Mouse (Mus musculus) hindbrain, postnatal 0 days (tissue): ENCODE measurements around the gene Mrpl52. TPM values are rescaled to one million over a fixed set of nuclear protein-coding genes. Genes with fewer than 3 reads are reported as not detected.

ENCODE experiments used
- ATAC-seq: fragments of 200-750 bp; cut with Nextera tagmentation; 2 replicates; pipeline ENCODE4 v1.8.0; 2017; ENCODE audit warnings: mild to moderate bottlenecking, moderate TSS enrichment, moderate library complexity
- DNase-seq: peaks from one replicate; pipeline ENCODE4 v3.0.0-alpha.2; 2015; ENCODE audit warnings: low spot score
- H3K27ac ChIP-seq: fragments of 300-500 bp; sonication (generic); 2 replicates; pipeline ENCODE4 v1.5.1; 2014; ENCODE audit warnings: mild to moderate bottlenecking
- H3K27me3 ChIP-seq: fragments of 300-500 bp; sonication (generic); 2 replicates; pipeline ENCODE4 v1.6.1; 2014; ENCODE audit warnings: low read length, mixed read lengths; ENCODE audit not compliant: insufficient read depth
- H3K36me3 ChIP-seq: fragments of 300-500 bp; sonication (generic); 2 replicates; pipeline ENCODE4 v1.6.1; 2014; ENCODE audit warnings: low read length, mixed read lengths; ENCODE audit not compliant: insufficient read depth
- H3K4me1 ChIP-seq: fragments of 300-500 bp; sonication (generic); 2 replicates; pipeline ENCODE4 v1.6.1; 2014; ENCODE audit warnings: antibody characterized with exemption, low read length, mixed read lengths; ENCODE audit not compliant: insufficient read depth
- H3K4me2 ChIP-seq: fragments of 300-500 bp; sonication (generic); 2 replicates; pipeline ENCODE4 v1.6.1; 2014; ENCODE audit warnings: low read depth, mild to moderate bottlenecking, low read length, moderate library complexity, mixed read lengths
- H3K4me3 ChIP-seq: fragments of 300-500 bp; sonication (generic); 2 replicates; pipeline ENCODE4 v1.5.1; 2014; ENCODE audit warnings: low read length
- H3K9ac ChIP-seq: fragments of 300-500 bp; sonication (generic); replicated peaks from 2 replicates; pipeline ENCODE4 v1.6.1; 2014; ENCODE audit warnings: mild to moderate bottlenecking, low read length, moderate library complexity, mixed read lengths
- H3K9me3 ChIP-seq: fragments of 300-500 bp; sonication (generic); 2 replicates; pipeline ENCODE4 v1.6.1; 2016; ENCODE audit warnings: low read length, mixed read lengths
- CTCF ChIP-seq: IDR thresholded peaks from 2 replicates; pipeline ENCODE4 v1.5.1; 2016; ENCODE audit warnings: antibody characterized with exemption, control low read depth, low read depth
- WGBS: fragments of 180-500 bp; shearing (Covaris S2); extraction: QIAGEN DNeasy Blood & Tissue Kit; methylation state at CpG from one replicate; pipeline ENCODE4 v1.1.7; 2014; 5-methylcytosine and 5-hydroxymethylcytosine counted together
- polyA plus RNA-seq: library from polyadenylated mRNA; unstranded; fragments of >200 nt; fragmentation: Nextera tagmentation; extraction: Ambion mirVana; gene quantifications from 2 replicates; pipeline ENCODE4 v1.2.1, GENCODE M21; 2015
- total RNA-seq: library from RNA; depleted of rRNA; stranded (reverse); fragments of >200 nt; gene quantifications from 2 replicates; pipeline ENCODE4 v1.2.3, GENCODE M21; 2014

The Mrpl52 gene
- total and polyA plus RNA-seq, 2 experiments from 2014 or later: 113 to 266 TPM

DNA sequence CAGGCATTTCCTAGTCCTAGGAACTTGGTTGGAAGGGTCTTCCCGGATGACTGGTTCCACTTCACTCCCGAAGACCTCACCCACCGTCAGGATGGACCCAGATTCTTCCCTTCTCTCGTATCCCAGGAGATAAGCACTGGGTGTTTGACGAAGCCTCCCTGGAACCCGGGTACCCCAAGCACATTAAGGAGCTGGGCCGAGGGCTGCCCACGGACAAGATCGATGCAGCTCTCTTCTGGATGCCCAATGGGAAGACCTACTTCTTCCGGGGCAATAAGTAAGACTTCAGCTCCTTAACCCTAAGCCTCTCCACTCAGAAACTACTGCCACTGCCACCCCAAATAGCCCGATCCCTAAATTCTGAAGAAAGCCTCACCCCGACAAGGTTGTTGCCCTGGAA, 12.4 kb downstream of the Mrpl52 start:
- Histone ChIP-seq H3K36me3 (no peaks in the 10 kb centered on the region; the same call in 1 of the 2 replicates), H3K27ac (no peak overlapping the region), H3K9ac (no peak overlapping the region), H3K9me3 (no peaks in the 10 kb centered on the region), H3K4me2 (no peak overlapping the region), H3K4me3 (no peak overlapping the region), H3K4me1 (no peaks in the 10 kb centered on the region), H3K27me3 (no peaks in the 10 kb centered on the region)
- 79% methylated on average over 12 of the region's 12 CpGs for WGBS
- ATAC-seq: no peak
- DNase-seq: no peak
- no peak for TF ChIP-seq CTCF

DNA sequence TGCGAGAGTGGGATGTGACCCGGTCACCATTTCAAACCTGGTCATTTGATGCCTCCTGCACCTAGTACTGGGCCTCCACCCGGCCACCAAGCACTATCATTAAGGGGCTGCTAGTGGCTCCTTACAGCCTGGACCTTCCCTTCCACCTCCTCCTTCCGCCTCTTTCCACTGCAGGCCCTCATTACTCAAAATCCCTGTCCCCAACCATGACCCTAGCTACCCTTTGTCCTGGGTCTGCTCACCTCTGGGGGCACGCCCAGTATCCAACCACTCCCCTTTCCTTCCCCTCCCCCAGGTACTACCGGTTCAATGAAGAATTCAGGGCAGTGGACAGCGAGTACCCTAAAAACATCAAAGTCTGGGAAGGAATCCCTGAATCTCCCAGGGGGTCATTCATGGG, 12.9 kb downstream of the Mrpl52 start:
- Histone ChIP-seq H3K9me3 (no peaks in the 10 kb centered on the region), H3K27ac (no peak overlapping the region), H3K4me1 (no peaks in the 10 kb centered on the region), H3K9ac (no peak overlapping the region), H3K27me3 (no peaks in the 10 kb centered on the region), H3K4me3 (no peak overlapping the region), H3K36me3 (no peaks in the 10 kb centered on the region; the same call in 1 of the 2 replicates), H3K4me2 (no peak overlapping the region)
- TF ChIP-seq CTCF: no peak
- DNase-seq (no peak), ATAC-seq (no peak)
- WGBS: 63% methylated on average over 7 of the region's 7 CpGs

DNA sequence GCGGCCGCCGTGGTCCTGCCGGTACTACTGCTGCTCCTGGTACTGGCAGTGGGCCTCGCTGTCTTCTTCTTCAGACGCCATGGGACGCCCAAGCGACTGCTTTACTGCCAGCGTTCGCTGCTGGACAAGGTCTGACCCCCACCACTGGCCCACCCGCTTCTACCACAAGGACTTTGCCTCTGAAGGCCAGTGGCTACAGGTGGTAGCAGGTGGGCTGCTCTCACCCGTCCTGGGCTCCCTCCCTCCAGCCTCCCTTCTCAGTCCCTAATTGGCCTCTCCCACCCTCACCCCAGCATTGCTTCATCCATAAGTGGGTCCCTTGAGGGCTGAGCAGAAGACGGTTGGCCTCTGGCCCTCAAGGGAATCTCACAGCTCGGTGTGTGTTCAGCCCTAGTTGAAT, 13.8 kb downstream of the Mrpl52 start:
- no peak overlapping the region for H3K27ac ChIP-seq
- DNase-seq (no peak), ATAC-seq (no peak)
- no peak for TF ChIP-seq CTCF
- no peaks in the 10 kb centered on the region for H3K4me1 ChIP-seq
- no peaks in the 10 kb centered on the region; the same call in 1 of the 2 replicates for H3K36me3 ChIP-seq
- H3K4me3 ChIP-seq: no peak overlapping the region
- no peaks in the 10 kb centered on the region for H3K9me3 ChIP-seq
- H3K27me3 ChIP-seq: no peaks in the 10 kb centered on the region
- H3K4me2 ChIP-seq: no peak overlapping the region
- no peak overlapping the region for H3K9ac ChIP-seq
- 92% methylated on average over 12 of the region's 14 CpGs for WGBS

DNA sequence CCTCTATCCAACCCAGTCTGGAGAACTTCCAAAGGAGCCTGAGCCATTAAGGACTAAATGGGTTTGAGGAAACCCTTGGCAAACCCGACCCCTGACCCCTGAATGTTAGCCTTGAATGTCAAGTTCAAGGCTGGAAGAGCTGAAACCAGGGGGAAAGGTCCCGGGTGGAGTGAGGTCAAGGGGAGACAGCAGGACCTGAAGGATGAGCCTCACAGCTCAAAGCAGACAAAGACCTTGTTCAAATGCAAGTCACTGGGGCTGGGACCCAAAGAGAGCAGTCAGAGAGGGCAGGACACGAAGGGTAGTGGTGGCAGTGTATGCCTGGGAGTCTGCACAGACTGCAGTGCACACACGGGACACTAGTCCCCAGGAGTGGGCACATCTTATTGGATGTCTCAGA, 14.7 kb downstream of the Mrpl52 start:
- 82% methylated on average over 4 of the region's 4 CpGs for WGBS
- H3K36me3 ChIP-seq: no peaks in the 10 kb centered on the region; the same call in 1 of the 2 replicates
- DNase-seq (no peak), ATAC-seq (no peak)
- H3K27me3 ChIP-seq: no peaks in the 10 kb centered on the region
- no peak overlapping the region for H3K4me2 ChIP-seq
- no peak for TF ChIP-seq CTCF
- H3K4me1 ChIP-seq: no peaks in the 10 kb centered on the region
- H3K9me3 ChIP-seq: no peaks in the 10 kb centered on the region
- H3K9ac ChIP-seq: no peak overlapping the region
- no peak overlapping the region for H3K27ac ChIP-seq
- H3K4me3 ChIP-seq: no peak overlapping the region

DNA sequence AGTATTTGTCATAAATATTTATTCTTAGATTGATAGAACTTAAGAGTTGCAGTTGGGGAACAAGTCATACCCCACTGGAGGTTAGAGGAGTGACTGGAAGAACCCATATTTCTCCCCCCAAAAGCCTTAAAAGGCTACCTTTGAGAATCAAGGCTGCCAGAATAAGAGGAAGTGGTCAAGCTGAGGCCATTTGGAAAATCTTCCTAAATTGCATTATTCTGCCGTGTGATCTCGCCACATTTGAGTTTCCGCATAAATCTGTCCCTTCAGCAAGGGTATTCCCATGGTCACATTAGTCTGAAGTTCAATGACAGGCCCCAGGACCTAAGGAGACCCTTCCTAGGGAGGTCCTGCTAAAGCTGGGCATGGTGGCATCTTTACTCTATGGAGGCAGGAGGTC, 15.8 kb downstream of the Mrpl52 start:
- no peak for ATAC-seq

DNA sequence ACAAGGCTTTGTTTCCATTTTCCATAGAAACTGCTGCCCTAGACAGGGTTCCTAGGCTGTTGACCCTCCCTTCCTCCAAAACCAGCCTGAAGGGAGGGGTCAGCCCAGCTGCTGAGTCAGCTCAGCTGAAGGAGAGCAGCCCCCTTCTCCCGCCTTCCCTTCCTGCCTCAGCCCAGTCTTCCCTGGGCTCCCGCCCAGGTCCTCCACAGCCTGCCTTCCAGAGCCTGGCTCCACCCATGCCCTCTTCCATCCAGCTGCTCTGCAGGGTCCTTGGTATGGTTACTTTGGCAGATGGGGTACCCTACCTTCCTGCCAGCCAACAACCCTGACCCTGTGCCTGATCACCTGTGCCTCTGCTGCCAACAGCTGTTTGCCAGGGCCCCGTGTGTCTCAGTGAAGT, 16.5 kb downstream of the Mrpl52 start:
- no peak overlapping the region for H3K9ac ChIP-seq
- no peak overlapping the region for H3K4me3 ChIP-seq
- ATAC-seq (peak; percentile 16; the same call in 1 of the 2 replicates), DNase-seq (no peak)
- no peaks in the 10 kb centered on the region for H3K4me1 ChIP-seq
- no peaks in the 10 kb centered on the region for H3K9me3 ChIP-seq
- WGBS: 30% methylated on average over 3 of the region's 3 CpGs
- no peak overlapping the region for H3K4me2 ChIP-seq
- peak overlapping the region; percentile 6; the same call in 1 of the 2 replicates for H3K27ac ChIP-seq
- TF ChIP-seq CTCF: no peak
- H3K27me3 ChIP-seq: no peaks in the 10 kb centered on the region
- no peaks in the 10 kb centered on the region; the same call in 1 of the 2 replicates for H3K36me3 ChIP-seq

More for the DNA sequence above, 15.8 kb downstream of the Mrpl52 start:
- no peak for TF ChIP-seq CTCF
- H3K9me3 ChIP-seq: no peaks in the 10 kb centered on the region
- H3K27ac ChIP-seq: no peak overlapping the region
- H3K4me2 ChIP-seq: no peak overlapping the region
- no peak overlapping the region for H3K4me3 ChIP-seq
- no peaks in the 10 kb centered on the region for H3K27me3 ChIP-seq
- 81% methylated on average over 3 of the region's 3 CpGs for WGBS
- H3K4me1 ChIP-seq: no peaks in the 10 kb centered on the region
- H3K36me3 ChIP-seq: no peaks in the 10 kb centered on the region; the same call in 1 of the 2 replicates
- DNase-seq: no peak
- no peak overlapping the region for H3K9ac ChIP-seq

DNA sequence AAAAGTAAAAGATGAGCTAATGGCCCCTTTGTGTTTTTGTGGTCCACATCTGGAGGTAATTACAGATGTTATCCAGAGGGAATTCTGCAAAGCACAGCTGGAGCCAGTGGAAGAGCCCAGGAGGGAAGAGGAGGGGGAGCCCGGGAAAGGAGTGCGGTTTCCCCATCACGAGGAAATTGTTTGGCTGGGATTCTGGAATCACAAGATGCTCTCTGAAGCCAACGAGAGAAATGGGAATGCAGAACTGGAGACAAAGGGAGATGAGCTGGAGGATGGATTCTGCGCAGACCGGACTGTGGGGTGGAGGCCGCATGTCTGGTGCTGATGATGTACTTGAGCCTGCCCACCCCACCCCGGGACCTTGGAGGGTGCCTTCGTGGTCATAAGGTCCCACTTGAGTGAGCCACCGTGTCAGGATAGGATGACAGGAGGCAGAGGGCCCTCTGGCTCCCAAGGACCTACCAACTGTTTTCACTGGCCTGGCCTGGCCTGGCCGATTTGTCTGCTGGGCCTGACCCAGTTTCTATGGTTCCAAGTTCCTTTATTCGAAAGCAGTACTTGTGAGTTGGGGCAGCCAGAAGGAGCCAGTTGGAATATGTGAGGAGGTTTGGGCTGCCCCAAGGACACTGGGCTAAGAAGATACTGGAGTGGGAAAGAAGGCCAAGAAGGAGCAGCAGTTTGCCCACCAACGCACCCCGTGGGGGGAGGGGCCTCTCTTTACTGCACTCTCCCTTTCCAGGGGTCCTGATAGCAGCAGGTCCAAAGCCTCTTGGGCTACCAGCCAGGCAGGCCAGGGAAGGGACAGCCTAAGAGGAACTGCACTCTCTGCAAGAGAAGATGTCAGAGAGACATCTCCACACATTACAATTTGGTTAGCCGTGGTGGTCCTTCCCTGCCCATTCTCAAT, 17.3 kb downstream of the Mrpl52 start:
- Histone ChIP-seq H3K4me2 (no peak overlapping the region), H3K27ac (peak overlapping the region; percentile 2; the same call in 1 of the 2 replicates), H3K4me1 (no peaks in the 10 kb centered on the region), H3K9me3 (no peaks in the 10 kb centered on the region), H3K4me3 (no peak overlapping the region), H3K36me3 (no peaks in the 10 kb centered on the region), H3K9ac (no peak overlapping the region), H3K27me3 (no peaks in the 10 kb centered on the region)
- WGBS: 62% methylated on average over 15 of the region's 15 CpGs
- TF ChIP-seq CTCF: no peak
- ATAC-seq (peak; percentile 30; the same call in 1 of the 2 replicates), DNase-seq (no peak)
